Mouse (Mus musculus) MEL (cell line): ENCODE data around the gene Gm20431. TPM values are rescaled to one million over a fixed set of nuclear protein-coding genes. Genes with fewer than 3 reads are reported as not detected.

Source experiments
- DNase-seq: peaks from one replicate; pipeline ENCODE4 v3.0.0; 2011; ENCODE audit warnings: low read depth, low spot score
- H3K27ac ChIP-seq: 2 replicates; pipeline ENCODE4 v1.5.1; 2012; ENCODE audit warnings: low read depth, mild to moderate bottlenecking, control low read depth, low read length, moderate library complexity; ENCODE audit not compliant: control insufficient read depth
- H3K27me3 ChIP-seq, 2 experiments: fragments of 150-350 bp in 1 of 2; sonication (generic) in 1 of 2; 2 replicates each; pipeline ENCODE4 v1.6.1; 2012; ENCODE audit warnings: low read length in 2 of 2, mild to moderate bottlenecking in 2 of 2, improper control_type of control experiment in 1 of 2, moderate library complexity in 1 of 2; ENCODE audit not compliant: insufficient read depth in 2 of 2, control insufficient read depth in 1 of 2
- H3K36me3 ChIP-seq, 2 experiments: 2 replicates each; pipeline ENCODE4 v1.6.1; 2012 to 2014; ENCODE audit warnings: low read length in 2 of 2, improper control_type of control experiment in 1 of 2, inconsistent platforms in 1 of 2, mild to moderate bottlenecking in 1 of 2; ENCODE audit not compliant: insufficient read depth in 2 of 2, control insufficient read depth in 1 of 2
- H3K4me1 ChIP-seq, 2 experiments: fragments of 150-350 bp in 1 of 2; sonication (generic) in 1 of 2; 2 replicates each; pipeline ENCODE4 v1.6.1; 2012; ENCODE audit warnings: low read length in 2 of 2, improper control_type of control experiment in 1 of 2, mild to moderate bottlenecking in 1 of 2; ENCODE audit not compliant: insufficient read depth in 2 of 2, control insufficient read depth in 1 of 2
- H3K4me3 ChIP-seq, 2 experiments: fragments of 150-350 bp in 1 of 2; sonication (generic) in 1 of 2; 2 replicates each; pipeline ENCODE4 v1.5.1; 2012; ENCODE audit warnings: low read depth in 2 of 2, low read length in 2 of 2, mild to moderate bottlenecking in 2 of 2, moderate library complexity in 2 of 2, control low read depth in 1 of 2, improper control_type of control experiment in 1 of 2; ENCODE audit not compliant: control insufficient read depth in 1 of 2, insufficient read depth in 1 of 2
- H3K79me2 ChIP-seq: 2 replicates; pipeline ENCODE4 v1.6.1; 2012; ENCODE audit warnings: mild to moderate bottlenecking, low read length, moderate library complexity; ENCODE audit not compliant: control insufficient read depth, poor library complexity, insufficient read depth
- H3K9ac ChIP-seq: 2 replicates; pipeline ENCODE4 v1.6.1; 2012; ENCODE audit warnings: low read depth, mild to moderate bottlenecking, control low read depth, low read length, moderate library complexity; ENCODE audit not compliant: control insufficient read depth, poor library complexity, severe bottlenecking
- H3K9me3 ChIP-seq: fragments of 150-350 bp; sonication (generic); replicated peaks from 2 replicates; pipeline ENCODE4 v1.6.1; 2012; ENCODE audit warnings: mild to moderate bottlenecking, low read length, improper control_type of control experiment, moderate library complexity; ENCODE audit not compliant: insufficient read depth
- BHLHE40 ChIP-seq: IDR thresholded peaks from 2 replicates; pipeline ENCODE4 v1.6.1; 2012; ENCODE audit warnings: low read depth, mild to moderate bottlenecking, inconsistent platforms, low read length, improper control_type of control experiment, borderline replicate concordance
- CHD2 ChIP-seq: IDR thresholded peaks from 2 replicates; pipeline ENCODE4 v1.6.1; 2011; ENCODE audit warnings: low read length, improper control_type of control experiment
- CTCF ChIP-seq, 3 experiments: IDR thresholded peaks in 2 of 3; conservative IDR thresholded peaks in 1 of 3; 2 replicates each; pipeline ENCODE4 v1.5.1; 2011 to 2012; ENCODE audit warnings: low read length in 3 of 3, low read depth in 2 of 3, mild to moderate bottlenecking in 2 of 3, improper control_type of control experiment in 1 of 3, inconsistent platforms in 1 of 3, mixed read lengths in 1 of 3, moderate library complexity in 1 of 3; ENCODE audit not compliant: control insufficient read depth in 1 of 3, insufficient read depth in 1 of 3, poor library complexity in 1 of 3, severe bottlenecking in 1 of 3
- E2F4 ChIP-seq: IDR thresholded peaks from 2 replicates; pipeline ENCODE4 v1.6.1; 2011; ENCODE audit warnings: low read depth, low read length, improper control_type of control experiment, borderline replicate concordance
- ELF1 ChIP-seq: IDR thresholded peaks from 2 replicates; pipeline ENCODE4 v1.6.1; 2014; ENCODE audit warnings: low read depth, mild to moderate bottlenecking, inconsistent platforms, low read length, improper control_type of control experiment, moderate library complexity
- EP300 ChIP-seq, 2 experiments: IDR thresholded peaks; 2 replicates each; pipeline ENCODE4 v1.6.1; 2011; ENCODE audit warnings: improper control_type of control experiment in 2 of 2, low read length in 2 of 2, low read depth in 1 of 2, mild to moderate bottlenecking in 1 of 2
- KAT2A ChIP-seq: conservative IDR thresholded peaks from 2 replicates; pipeline ENCODE4 v1.6.1; 2012; ENCODE audit warnings: low read depth, low read length, improper control_type of control experiment, inconsistent platforms
- MAZ ChIP-seq: IDR thresholded peaks from 2 replicates; pipeline ENCODE4 v1.6.1; 2012; ENCODE audit warnings: low read depth, mild to moderate bottlenecking, inconsistent platforms, low read length, improper control_type of control experiment
- MYC ChIP-seq: IDR thresholded peaks from 2 replicates; pipeline ENCODE4 v1.6.1; 2011; ENCODE audit warnings: low read depth, mild to moderate bottlenecking, low read length, improper control_type of control experiment, moderate library complexity
- NELFE ChIP-seq: IDR thresholded peaks from 2 replicates; pipeline ENCODE4 v1.6.1; 2011; ENCODE audit warnings: low read depth, low read length, improper control_type of control experiment
- POLR2A ChIP-seq, 2 experiments: IDR thresholded peaks; 2 replicates each; pipeline ENCODE4 v1.6.1; 2011 to 2012; ENCODE audit warnings: low read length in 2 of 2, mild to moderate bottlenecking in 2 of 2, control low read depth in 1 of 2, improper control_type of control experiment in 1 of 2, low read depth in 1 of 2, moderate library complexity in 1 of 2; ENCODE audit not compliant: control insufficient read depth in 1 of 2, insufficient read depth in 1 of 2, poor library complexity in 1 of 2
- RAD21 ChIP-seq: IDR thresholded peaks from 2 replicates; pipeline ENCODE4 v1.6.1; 2011; ENCODE audit warnings: mild to moderate bottlenecking, low read depth, low read length, improper control_type of control experiment
- RCOR1 ChIP-seq: IDR thresholded peaks from 2 replicates; pipeline ENCODE4 v1.6.1; 2012; ENCODE audit warnings: low read depth, mild to moderate bottlenecking, inconsistent platforms, low read length, improper control_type of control experiment
- SIN3A ChIP-seq: IDR thresholded peaks from 2 replicates; pipeline ENCODE4 v1.6.1; 2012; ENCODE audit warnings: low read length, improper control_type of control experiment, inconsistent platforms
- SMC3 ChIP-seq: IDR thresholded peaks from 2 replicates; pipeline ENCODE4 v1.6.1; 2011; ENCODE audit warnings: low read depth, low read length, improper control_type of control experiment
- TAL1 ChIP-seq: IDR thresholded peaks from 2 replicates; pipeline ENCODE4 v1.6.1; 2012; ENCODE audit warnings: mild to moderate bottlenecking, inconsistent platforms, low read length, moderate library complexity, mixed read lengths
- TBP ChIP-seq: IDR thresholded peaks from 2 replicates; pipeline ENCODE4 v1.8.0; 2011; ENCODE audit warnings: low read depth, low read length, improper control_type of control experiment
- USF1 ChIP-seq: IDR thresholded peaks from 2 replicates; pipeline ENCODE4 v1.6.1; 2014; ENCODE audit warnings: low read depth, mild to moderate bottlenecking, inconsistent platforms, low read length, improper control_type of control experiment, moderate library complexity
- USF2 ChIP-seq, 2 experiments: IDR thresholded peaks; 2 replicates each; pipeline ENCODE4 v1.6.1; 2011 to 2012; ENCODE audit warnings: improper control_type of control experiment in 2 of 2, low read length in 2 of 2, borderline replicate concordance in 1 of 2, inconsistent platforms in 1 of 2, low read depth in 1 of 2, mild to moderate bottlenecking in 1 of 2; ENCODE audit not compliant: insufficient read depth in 1 of 2
- ZKSCAN1 ChIP-seq: IDR thresholded peaks from 2 replicates; pipeline ENCODE4 v1.6.1; 2012; ENCODE audit warnings: low read depth, mild to moderate bottlenecking, inconsistent platforms, low read length, improper control_type of control experiment, moderate library complexity
- ZNF384 ChIP-seq: IDR thresholded peaks from 2 replicates; pipeline ENCODE4 v1.6.1; 2012; ENCODE audit warnings: low read depth, mild to moderate bottlenecking, inconsistent platforms, low read length, improper control_type of control experiment
- polyA plus RNA-seq, 2 experiments: library from polyadenylated mRNA; stranded (reverse) in 1 of 2; unstranded in 1 of 2; fragments of >175 nt in 1 of 2; fragments of >200 nt in 1 of 2; gene quantifications; 2 replicates each; pipeline versions ENCODE4 v1.2.1 to v1.2.4; 2012; ENCODE audit warnings: low replicate concordance in 2 of 2, low read depth in 1 of 2; ENCODE audit not compliant: insufficient read length in 2 of 2, insufficient read depth in 1 of 2, missing spikeins in 1 of 2
- total RNA-seq: library from RNA; depleted of rRNA; stranded (reverse); fragments of 300-350 nt; gene quantifications from 2 replicates; pipeline ENCODE4 v1.2.3, GENCODE M21; 2012

Gm20431 gene
- total and polyA plus RNA-seq, 3 experiments: 5.9 to 8.1 TPM; not detected in 1

- DNase-seq: no peak
- Histone ChIP-seq H3K36me3 (no peaks in the 10 kb centered on the region), H3K4me1 (peaks cover 0 to 3% of the 10 kb centered on the region in 2 experiments; a peak in 1 of 4 replicates), H3K9ac (no peak overlapping the region), H3K4me3 (no peak overlapping the region), H3K27me3 (peaks cover 4 to 8% of the 10 kb centered on the region in 2 experiments; a peak in 3 of 4 replicates), H3K27ac (no peak overlapping the region), H3K79me2 (no peaks in the 10 kb centered on the region), H3K9me3 (no peaks in the 10 kb centered on the region)
- TF ChIP-seq SIN3A (no peak), NELFE (no peak), TAL1 (no peak), CTCF (IDR thresholded peaks at IDR 0.05 in 2 of 3, conservative IDR thresholded peaks at IDR 0.05 in 1 of 3; ENCODE audit: control insufficient read depth in 1 of 3, insufficient read depth in 1 of 3, low read depth in 2 of 3, low read length in 3 of 3, poor library complexity in 1 of 3, severe bottlenecking in 1 of 3) (no peak), ZNF384 (no peak), RAD21 (no peak), E2F4 (no peak), USF1 (no peak), POLR2A (IDR thresholded peaks at IDR 0.05; ENCODE audit: control insufficient read depth in 1 of 2, insufficient read depth in 1 of 2, low read depth in 1 of 2, low read length in 2 of 2, poor library complexity in 1 of 2) (no peak), KAT2A (no peak), BHLHE40 (no peak), MAZ (no peak), USF2 (IDR thresholded peaks at IDR 0.05; ENCODE audit: borderline replicate concordance in 1 of 2, insufficient read depth in 1 of 2, low read depth in 1 of 2, low read length in 2 of 2) (no peak), MYC (no peak)
Measured at GRCm38 (mm10) chr2:167583161-167583952, 77.9 kb downstream of the Gm20431 start.

- no peak overlapping the region for H3K9ac ChIP-seq
- peaks cover 0 to 3% of the 10 kb centered on the region in 2 experiments; a peak in 1 of 4 replicates for H3K4me1 ChIP-seq
- peak; percentile 72 for DNase-seq
- no peaks in the 10 kb centered on the region for H3K36me3 ChIP-seq
- TF ChIP-seq SMC3: no peak
- no peak for TF ChIP-seq CTCF (IDR thresholded peaks at IDR 0.05 in 2 of 3, conservative IDR thresholded peaks at IDR 0.05 in 1 of 3; ENCODE audit: control insufficient read depth in 1 of 3, insufficient read depth in 1 of 3, low read depth in 2 of 3, low read length in 3 of 3, poor library complexity in 1 of 3, severe bottlenecking in 1 of 3)
- TF ChIP-seq RCOR1: no peak
- TF ChIP-seq TBP: no peak
- TF ChIP-seq ELF1: no peak
- TF ChIP-seq CHD2: no peak
- no peak for TF ChIP-seq RAD21
- no peak for TF ChIP-seq ZKSCAN1
- no peak for TF ChIP-seq EP300 (IDR thresholded peaks at IDR 0.05; ENCODE audit: low read depth in 1 of 2, low read length in 2 of 2)
- no peak overlapping the region for H3K4me3 ChIP-seq
- H3K27me3 ChIP-seq: peaks cover 0 to 4% of the 10 kb centered on the region in 2 experiments; a peak in 2 of 4 replicates
- no peaks in the 10 kb centered on the region for H3K79me2 ChIP-seq
- no peak overlapping the region for H3K27ac ChIP-seq
- H3K9me3 ChIP-seq: no peaks in the 10 kb centered on the region
Measured at GRCm38 (mm10) chr2:167578521-167578920, 82.8 kb downstream of the Gm20431 start.
